Mouse (Mus musculus) kidney, embryonic 14.5 days (tissue): ENCODE measurements around the gene Antxr2. TPM values are rescaled to one million over a fixed set of nuclear protein-coding genes. Genes with fewer than 3 reads are reported as not detected.

Experiments
- ATAC-seq: fragments of 200-750 bp; cut with Nextera tagmentation; 2 replicates; pipeline ENCODE4 v1.8.0; 2017; ENCODE audit warnings: moderate number of reproducible peaks, mild to moderate bottlenecking, moderate TSS enrichment, moderate library complexity; ENCODE audit not compliant: low FRiP score, low TSS enrichment
- H3K27ac ChIP-seq: fragments of 300-500 bp; sonication (generic); 2 replicates; pipeline ENCODE4 v1.5.1; 2014; ENCODE audit warnings: low read depth, mild to moderate bottlenecking, low read length, moderate library complexity, mixed read lengths
- H3K27me3 ChIP-seq: fragments of 300-500 bp; sonication (generic); 2 replicates; pipeline ENCODE4 v1.6.1; 2014; ENCODE audit warnings: mild to moderate bottlenecking, low read length; ENCODE audit not compliant: control insufficient read depth, insufficient read depth
- H3K36me3 ChIP-seq: fragments of 300-500 bp; sonication (generic); 2 replicates; pipeline ENCODE4 v1.6.1; 2014; ENCODE audit warnings: low read length, mixed read lengths; ENCODE audit not compliant: control insufficient read depth, insufficient read depth
- H3K4me1 ChIP-seq: fragments of 300-500 bp; sonication (generic); 2 replicates; pipeline ENCODE4 v1.6.1; 2014; ENCODE audit warnings: low read length, mixed read lengths; ENCODE audit not compliant: control insufficient read depth, insufficient read depth
- H3K4me2 ChIP-seq: fragments of 300-500 bp; sonication (generic); replicated peaks from 2 replicates; pipeline ENCODE4 v1.6.1; 2014; ENCODE audit warnings: low read depth, mild to moderate bottlenecking, low read length
- H3K4me3 ChIP-seq: fragments of 300-500 bp; sonication (generic); 2 replicates; pipeline ENCODE4 v1.5.1; 2014; ENCODE audit warnings: mild to moderate bottlenecking, low read length
- H3K9ac ChIP-seq: fragments of 300-500 bp; sonication (generic); 2 replicates; pipeline ENCODE4 v1.6.1; 2014; ENCODE audit warnings: low read depth, mild to moderate bottlenecking, low read length, moderate library complexity
- H3K9me3 ChIP-seq: fragments of 300-500 bp; sonication (generic); 2 replicates; pipeline ENCODE4 v1.6.1; 2016; ENCODE audit warnings: low read length; ENCODE audit not compliant: control insufficient read depth
- WGBS: fragments of 180-500 bp; shearing (Covaris S2); extraction: QIAGEN DNeasy Blood & Tissue Kit; methylation state at CpG from one replicate; pipeline ENCODE4 v1.1.7; 2014; 5-methylcytosine and 5-hydroxymethylcytosine counted together
- polyA plus RNA-seq: library from polyadenylated mRNA; unstranded; fragments of >200 nt; fragmentation: Nextera tagmentation; extraction: Ambion mirVana; gene quantifications from 2 replicates; pipeline ENCODE4 v1.2.1, GENCODE M21; 2014

The Antxr2 gene
- polyA plus RNA-seq, 1 experiment from 2014 or later = 18.5 TPM

DNA sequence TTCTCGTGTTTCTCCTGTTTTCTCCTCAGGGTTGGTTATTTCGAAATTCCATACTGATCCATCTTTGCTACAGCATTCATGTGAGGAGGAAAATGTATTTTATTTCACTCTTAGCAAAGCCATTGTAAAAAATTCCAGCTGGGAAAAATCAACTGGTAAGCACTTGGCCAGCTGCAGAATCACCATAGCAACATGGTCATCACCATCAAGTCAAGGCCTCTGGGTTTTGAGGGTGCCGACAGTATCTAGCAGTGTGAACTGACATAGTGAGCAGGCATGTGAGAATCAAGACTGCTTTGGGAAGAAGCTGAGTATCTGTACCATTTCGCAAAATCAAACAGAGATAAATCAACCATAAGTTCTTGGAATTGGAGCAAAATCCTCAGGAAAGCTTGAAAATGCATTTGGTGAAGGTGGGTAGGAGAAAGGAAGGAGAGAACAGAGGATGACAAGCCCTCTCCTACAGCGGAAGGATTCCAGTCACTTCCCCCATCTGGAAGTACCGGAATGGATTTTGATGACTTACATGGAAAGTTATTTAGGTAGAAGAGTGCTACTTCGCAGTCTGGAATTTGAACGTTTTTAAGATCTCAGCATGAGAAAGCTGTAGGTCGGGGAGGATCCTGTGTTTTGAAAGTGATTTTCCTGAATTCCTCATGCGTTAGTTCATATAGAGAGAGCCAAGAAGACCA is 183.5 kb downstream of the Antxr2 start:
- Histone ChIP-seq H3K4me3 (no peak overlapping the region), H3K9me3 (no peaks in the 10 kb centered on the region), H3K4me1 (no peaks in the 10 kb centered on the region), H3K4me2 (no peak overlapping the region), H3K27ac (no peak overlapping the region), H3K27me3 (no peaks in the 10 kb centered on the region), H3K36me3 (no peaks in the 10 kb centered on the region), H3K9ac (no peak overlapping the region)
- ATAC-seq = no peak
- WGBS = 81% methylated on average over 10 of the region's 10 CpGs

DNA sequence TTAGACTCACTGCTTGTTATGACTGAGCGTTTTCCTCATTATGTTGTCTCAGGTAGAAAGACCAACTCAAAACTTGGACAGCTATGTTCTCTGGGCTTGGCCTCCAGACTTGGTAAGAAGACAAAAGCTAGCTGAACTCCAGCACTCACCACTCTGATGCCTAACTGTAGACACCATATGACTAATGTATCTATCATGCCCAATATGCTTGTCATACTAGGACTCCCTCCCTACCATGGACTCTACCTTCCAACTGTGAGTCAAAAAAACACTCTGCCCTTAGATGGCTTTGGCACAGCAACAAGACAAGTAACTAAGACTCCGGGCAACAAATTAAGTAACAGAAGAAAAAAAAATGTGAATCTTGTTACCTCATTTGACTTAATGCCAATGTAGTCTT is 184.3 kb downstream of the Antxr2 start:
- no peak overlapping the region for H3K27ac ChIP-seq
- H3K9me3 ChIP-seq = no peaks in the 10 kb centered on the region

DNA sequence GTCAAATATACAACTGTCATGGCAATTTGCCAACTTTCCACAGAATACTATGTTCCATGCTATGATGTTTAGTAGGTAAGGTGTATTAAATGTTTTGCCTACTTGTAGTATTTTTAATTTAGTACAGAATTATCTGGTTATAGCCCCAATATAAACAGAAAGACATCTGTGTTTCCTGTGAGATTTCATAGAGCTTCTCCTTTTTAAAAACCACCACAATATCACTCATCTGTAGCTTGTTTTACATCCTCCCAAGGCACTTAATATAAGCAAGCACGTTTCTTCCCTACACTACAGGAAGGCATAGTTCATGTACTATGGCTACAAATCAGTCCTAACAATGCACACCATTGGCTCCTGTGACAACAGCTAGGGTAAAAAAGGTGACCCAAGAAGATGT is 188.8 kb downstream of the Antxr2 start:
- 44% methylated on average over 1 of the region's 1 CpGs for WGBS
- H3K4me1 ChIP-seq = no peaks in the 10 kb centered on the region
- no peak for ATAC-seq

More for the DNA sequence above, 184.3 kb downstream of the Antxr2 start:
- Histone ChIP-seq H3K4me1 (no peaks in the 10 kb centered on the region), H3K4me2 (no peak overlapping the region), H3K4me3 (no peak overlapping the region), H3K27me3 (no peaks in the 10 kb centered on the region), H3K36me3 (no peaks in the 10 kb centered on the region), H3K9ac (no peak overlapping the region)
- ATAC-seq = no peak
- WGBS = 93% methylated on average over 2 of the region's 2 CpGs

DNA sequence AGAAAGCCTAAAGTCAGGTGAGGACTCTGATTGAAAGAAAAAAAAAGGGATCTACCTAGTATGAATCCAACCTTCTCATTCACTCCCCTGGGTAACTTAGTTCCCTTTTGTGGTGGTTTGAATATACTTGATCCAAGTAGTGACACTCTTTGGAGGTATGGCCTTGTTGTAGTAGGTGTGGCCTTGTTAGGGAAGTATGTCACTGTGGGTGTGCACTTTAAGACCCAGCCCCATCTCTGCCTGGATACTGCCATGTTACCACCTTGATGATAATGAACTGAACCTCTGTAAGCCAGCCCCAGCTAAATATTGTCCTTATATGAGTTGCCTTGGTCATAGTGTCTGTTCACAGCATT is 190.9 kb downstream of the Antxr2 start:
- Histone ChIP-seq H3K9me3 (no peaks in the 10 kb centered on the region), H3K4me2 (no peak overlapping the region), H3K4me3 (no peak overlapping the region), H3K4me1 (no peaks in the 10 kb centered on the region), H3K36me3 (no peaks in the 10 kb centered on the region), H3K27ac (no peak overlapping the region), H3K27me3 (no peaks in the 10 kb centered on the region), H3K9ac (no peak overlapping the region)
- no peak for ATAC-seq

More for the DNA sequence above, 188.8 kb downstream of the Antxr2 start:
- no peak overlapping the region for H3K27ac ChIP-seq
- H3K4me2 ChIP-seq = no peak overlapping the region
- H3K9me3 ChIP-seq = no peaks in the 10 kb centered on the region
- H3K4me3 ChIP-seq = no peak overlapping the region
- no peaks in the 10 kb centered on the region for H3K36me3 ChIP-seq
- no peak overlapping the region for H3K9ac ChIP-seq
- H3K27me3 ChIP-seq = no peaks in the 10 kb centered on the region

DNA sequence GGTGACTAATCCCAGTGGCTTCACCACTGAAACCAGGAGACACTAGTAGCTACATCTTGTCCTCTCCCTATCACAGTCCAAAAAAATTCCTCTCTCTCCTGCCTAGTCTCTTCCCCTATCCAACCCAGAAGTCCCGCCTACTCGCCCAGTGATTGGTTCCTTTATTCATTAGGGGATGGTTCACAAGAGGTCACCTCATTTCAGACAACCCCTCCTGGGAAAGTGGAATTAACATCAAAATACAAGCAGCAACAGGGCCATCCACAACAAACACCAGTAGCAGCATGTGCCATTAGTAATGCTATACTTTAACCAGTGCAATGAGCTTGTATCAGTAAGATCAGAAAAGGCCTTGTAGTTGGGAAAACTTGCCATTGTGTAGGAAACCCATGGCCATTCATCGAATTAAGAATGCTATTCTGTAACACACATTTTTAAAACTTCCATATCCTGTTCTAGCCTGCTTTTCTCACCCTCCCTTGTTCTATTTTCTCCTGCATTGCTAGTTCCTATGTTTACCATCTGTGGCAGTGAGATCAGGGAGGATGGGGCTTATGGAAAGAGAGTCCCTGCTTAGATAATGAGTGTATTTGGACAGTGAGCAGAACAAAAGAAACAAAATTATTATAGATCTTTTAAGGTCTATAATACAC is 191.4 kb downstream of the Antxr2 start:
- H3K27ac ChIP-seq = no peak overlapping the region
- H3K9me3 ChIP-seq = no peaks in the 10 kb centered on the region
- H3K36me3 ChIP-seq = no peaks in the 10 kb centered on the region
- H3K9ac ChIP-seq = no peak overlapping the region
- no peak overlapping the region for H3K4me2 ChIP-seq
- no peaks in the 10 kb centered on the region for H3K4me1 ChIP-seq
- 84% methylated on average over 3 of the region's 3 CpGs for WGBS
- H3K27me3 ChIP-seq = no peaks in the 10 kb centered on the region
- H3K4me3 ChIP-seq = no peak overlapping the region
- ATAC-seq = no peak

DNA sequence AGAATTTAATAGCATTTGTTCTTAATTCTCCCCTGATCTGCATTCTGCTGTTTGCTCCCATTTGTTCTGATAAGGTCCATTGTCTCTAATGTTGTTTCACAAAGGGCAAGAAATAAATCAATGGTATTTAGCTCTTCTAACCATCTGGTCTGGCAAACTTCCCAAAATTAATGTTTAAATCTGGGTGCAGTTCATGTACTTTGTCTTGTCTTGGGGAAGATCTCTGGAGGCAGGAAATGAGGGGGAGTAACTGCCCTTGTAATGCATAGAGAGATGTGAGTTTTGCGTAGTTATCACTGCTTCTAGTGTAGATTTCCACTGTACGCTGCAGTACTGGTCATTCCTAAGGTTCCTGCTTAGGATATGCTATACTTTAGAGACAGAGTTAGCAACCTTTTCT is 193.5 kb downstream of the Antxr2 start:
- 59% methylated on average over 2 of the region's 2 CpGs for WGBS
- H3K4me3 ChIP-seq = no peak overlapping the region
- no peaks in the 10 kb centered on the region for H3K27me3 ChIP-seq
- no peak overlapping the region for H3K9ac ChIP-seq
- H3K4me2 ChIP-seq = no peak overlapping the region
- H3K4me1 ChIP-seq = no peaks in the 10 kb centered on the region
- ATAC-seq = no peak
- H3K36me3 ChIP-seq = no peaks in the 10 kb centered on the region
- H3K9me3 ChIP-seq = no peaks in the 10 kb centered on the region
- H3K27ac ChIP-seq = no peak overlapping the region

DNA sequence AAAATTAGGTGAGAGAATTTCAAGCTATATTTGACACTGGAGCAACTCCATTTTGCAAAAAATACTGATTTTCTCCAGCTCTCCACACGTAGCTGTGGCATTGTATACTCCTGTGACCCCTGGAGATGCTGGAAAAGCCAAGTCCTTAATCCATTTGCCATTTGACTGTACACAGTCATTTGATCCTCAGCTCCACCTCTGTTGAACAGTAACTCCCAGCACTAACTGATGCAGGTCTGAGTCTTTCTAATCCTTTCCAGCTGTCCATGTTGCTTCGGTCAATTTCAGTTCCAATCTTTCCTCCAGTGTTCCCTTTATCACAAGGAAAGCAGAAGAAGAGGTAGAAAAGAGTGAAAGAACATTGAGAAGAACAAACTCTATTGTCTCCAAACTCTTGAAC is 195.4 kb downstream of the Antxr2 start:
- Histone ChIP-seq H3K4me1 (no peaks in the 10 kb centered on the region), H3K36me3 (no peaks in the 10 kb centered on the region), H3K9ac (no peak overlapping the region), H3K27me3 (no peaks in the 10 kb centered on the region), H3K27ac (no peak overlapping the region), H3K4me2 (no peak overlapping the region), H3K9me3 (no peaks in the 10 kb centered on the region), H3K4me3 (no peak overlapping the region)
- 80% methylated on average over 2 of the region's 2 CpGs for WGBS
- no peak for ATAC-seq

DNA sequence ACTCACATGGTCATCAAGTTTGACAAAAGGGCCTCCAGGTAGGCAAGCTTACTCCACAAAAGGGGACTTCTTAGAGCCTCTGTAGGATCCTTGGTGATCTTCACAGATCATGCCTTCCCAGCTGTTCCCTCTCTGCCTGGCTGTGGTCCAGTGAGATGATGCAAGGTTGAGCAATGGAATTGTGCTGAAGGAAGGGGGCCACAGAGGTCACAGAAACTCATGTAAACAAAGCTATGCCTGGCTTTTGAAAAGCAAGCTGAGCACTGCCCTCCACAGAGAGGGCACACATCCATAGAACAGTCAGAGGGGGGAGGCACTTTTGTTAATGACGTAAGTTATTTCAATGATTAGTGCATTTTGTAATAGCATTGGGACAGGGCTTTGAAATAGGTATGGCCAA is 196.1 kb downstream of the Antxr2 start:
- H3K4me1 ChIP-seq = no peaks in the 10 kb centered on the region
- H3K27me3 ChIP-seq = no peaks in the 10 kb centered on the region
- H3K36me3 ChIP-seq = no peaks in the 10 kb centered on the region
- no peak overlapping the region for H3K9ac ChIP-seq
- no peak for ATAC-seq
- H3K9me3 ChIP-seq = no peaks in the 10 kb centered on the region
- H3K27ac ChIP-seq = no peak overlapping the region
- H3K4me3 ChIP-seq = no peak overlapping the region
- H3K4me2 ChIP-seq = no peak overlapping the region
- 84% methylated on average over 1 of the region's 1 CpGs for WGBS
